Mouse (Mus musculus): ENCODE results near the gene Cdk9. TPM values are rescaled to one million over a fixed set of nuclear protein-coding genes. Genes with fewer than 3 reads are reported as not detected.

Cdk9 gene
- polyA plus RNA-seq (2012; rRNA removed; ENCODE audit: low replicate concordance) = 130 and 164 TPM in 2 replicates

GRCm38 (mm10) chr2:32712934-32713817 is at the start of gene Cdk9:
Gene Cdk9, minus strand, starts transcription at chr2:32713076.

GRCm38 (mm10) chr2:32757056-32757845 is 44.4 kb upstream of the Cdk9 start, which contains the start of gene Tor2a:
Gene Tor2a, plus strand, starts transcription at chr2:32757234.

GRCm38 (mm10) chr2:32740916-32741272 is 28.0 kb upstream of the Cdk9 start, which contains the start of gene 6330409D20Rik:
Gene 6330409D20Rik, minus strand, starts transcription at chr2:32741016.

GRCm38 (mm10) chr2:32720681-32721229 is 7.9 kb upstream of the Cdk9 start, which contains the start of gene Sh2d3c:
Gene Sh2d3c, plus strand, starts transcription at chr2:32721055.

GRCm38 (mm10) chr2:32704021-32704421 is 8.9 kb downstream of the Cdk9 start, which contains the start of gene Fpgs:
Gene Fpgs, minus strand, starts transcription at chr2:32704145.

Other genes with a start within 250 kb of the Cdk9 start
- 12.0 and 27.3 TPM in 2 replicates for gene Fam102a, start 177.7 kb downstream of the Cdk9 start, polyA plus RNA-seq (2012; rRNA removed; ENCODE audit: low replicate concordance)
- gene Dpm2, start 142.2 kb downstream of the Cdk9 start, polyA plus RNA-seq (2012; rRNA removed; ENCODE audit: low replicate concordance) = 162 and 185 TPM in 2 replicates
- gene Pip5kl1, start 138.3 kb downstream of the Cdk9 start, polyA plus RNA-seq (2012; rRNA removed; ENCODE audit: low replicate concordance) = not detected in 2 replicates
- not detected in 2 replicates for gene 9430097D07Rik, start 137.4 kb downstream of the Cdk9 start, polyA plus RNA-seq (2012; rRNA removed; ENCODE audit: low replicate concordance)
- gene St6galnac4, start 126.0 kb downstream of the Cdk9 start, polyA plus RNA-seq (2012; rRNA removed; ENCODE audit: low replicate concordance) = 22.6 and 43.4 TPM in 2 replicates
- 50.7 and 103 TPM in 2 replicates for gene St6galnac6, start 113.4 kb downstream of the Cdk9 start, polyA plus RNA-seq (2012; rRNA removed; ENCODE audit: low replicate concordance)
- gene Ak1, start 91.3 kb downstream of the Cdk9 start, polyA plus RNA-seq (2012; rRNA removed; ENCODE audit: low replicate concordance) = 30.5 and 36.0 TPM in 2 replicates
- 204 and 298 TPM in 2 replicates for gene Eng, start 66.5 kb downstream of the Cdk9 start, polyA plus RNA-seq (2012; rRNA removed; ENCODE audit: low replicate concordance)
- gene Fpgs, start 8.9 kb downstream of the Cdk9 start, polyA plus RNA-seq (2012; rRNA removed; ENCODE audit: low replicate concordance) = 28.4 and 91.8 TPM in 2 replicates
- 43.4 and 100 TPM in 2 replicates for gene Sh2d3c, start 8.0 kb upstream of the Cdk9 start, polyA plus RNA-seq (2012; rRNA removed; ENCODE audit: low replicate concordance)
- gene 6330409D20Rik, start 27.9 kb upstream of the Cdk9 start, polyA plus RNA-seq (2012; rRNA removed; ENCODE audit: low replicate concordance) = 0.17 TPM in 1 of 2 replicates, not detected in the other
- 56.9 and 93.4 TPM in 2 replicates for gene Tor2a, start 44.2 kb upstream of the Cdk9 start, polyA plus RNA-seq (2012; rRNA removed; ENCODE audit: low replicate concordance)
- 0.39 and 1.1 TPM in 2 replicates for gene Ttc16, start 62.6 kb upstream of the Cdk9 start, polyA plus RNA-seq (2012; rRNA removed; ENCODE audit: low replicate concordance)
- 8.3 and 13.3 TPM in 2 replicates for gene Ptrh1, start 62.7 kb upstream of the Cdk9 start, polyA plus RNA-seq (2012; rRNA removed; ENCODE audit: low replicate concordance)
- 0.06 and 0.13 TPM in 2 replicates for gene Cfap157, start 71.4 kb upstream of the Cdk9 start, polyA plus RNA-seq (2012; rRNA removed; ENCODE audit: low replicate concordance)
- 14.4 and 22.7 TPM in 2 replicates for gene Stxbp1, start 134.2 kb upstream of the Cdk9 start, polyA plus RNA-seq (2012; rRNA removed; ENCODE audit: low replicate concordance)
- gene Fam129b, start 163.0 kb upstream of the Cdk9 start, polyA plus RNA-seq (2012; rRNA removed; ENCODE audit: low replicate concordance) = 43.7 and 52.3 TPM in 2 replicates
- gene Rpl12, start 248.5 kb upstream of the Cdk9 start, polyA plus RNA-seq (2012; rRNA removed; ENCODE audit: low replicate concordance) = 143 and 515 TPM in 2 replicates
- gene Lrsam1, start 248.5 kb upstream of the Cdk9 start, polyA plus RNA-seq (2012; rRNA removed; ENCODE audit: low replicate concordance) = 21.7 and 22.8 TPM in 2 replicates

Data from subcutaneous adipose tissue, adult 2 months (tissue).